Mouse (Mus musculus): Measurements from ENCODE around the gene Lrrc27.

- TF ChIP-seq CTCF (IDR thresholded peaks at IDR 0.05; ENCODE audit: control insufficient read depth, insufficient read depth, insufficient read length) (no peak), USF1 (IDR thresholded peaks at IDR 0.05; ENCODE audit: low read depth) (no peak), MYOG (IDR thresholded peaks at IDR 0.05; ENCODE audit: control insufficient read depth, extremely low read depth, insufficient read length) (no peak), MYOD1 (IDR thresholded peaks at IDR 0.05; ENCODE audit: control insufficient read depth, insufficient read length, low read depth) (no peak), MAX (IDR thresholded peaks at IDR 0.05) (peak; percentile 46), FOSL1 (IDR thresholded peaks at IDR 0.05; ENCODE audit: insufficient read depth, low read length, poor library complexity, severe bottlenecking) (no peak), CEBPB (IDR thresholded peaks at IDR 0.05; ENCODE audit: low read depth) (no peak)
Measured at GRCm38 (mm10) chr7:139212754-139213745, at the start of gene Lrrc27, which contains the start of gene Stk32c.
